Mouse (Mus musculus): ENCODE measurements around the gene Tfam. TPM values are rescaled to one million over a fixed set of nuclear protein-coding genes. Genes with fewer than 3 reads are reported as not detected.

The Tfam gene
- polyA plus RNA-seq, 1 experiment from 2014 or later: 114 TPM

DNA sequence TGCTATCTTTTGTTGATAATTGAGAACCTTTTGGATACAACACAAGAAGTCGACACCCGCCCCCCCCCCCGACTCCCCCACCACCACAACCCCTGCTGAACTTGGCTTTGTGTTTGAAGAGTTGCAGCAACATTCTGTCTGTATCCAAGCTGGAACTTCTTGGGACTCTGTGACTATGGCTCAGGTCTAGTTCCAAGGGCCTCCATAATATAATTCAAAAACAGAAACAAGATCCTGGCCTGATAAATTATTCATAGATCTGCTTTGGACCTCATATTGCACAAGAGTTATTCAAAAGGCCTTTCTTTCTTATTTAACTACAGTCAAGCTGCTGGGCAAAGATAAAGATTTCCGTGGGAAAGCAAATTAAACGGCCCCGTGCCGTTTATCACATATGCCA, 44.8 kb downstream of the Tfam start:
- H3K27me3 ChIP-seq (ENCODE audit: control insufficient read depth, insufficient read depth, low read length): no peaks in the 10 kb centered on the region
- no peaks in the 10 kb centered on the region for H3K9me3 ChIP-seq (ENCODE audit: control insufficient read depth, low read length)
- no peaks in the 10 kb centered on the region for H3K4me1 ChIP-seq (ENCODE audit: control insufficient read depth, insufficient read depth, low read length)
- no peaks in the 10 kb centered on the region for H3K36me3 ChIP-seq (ENCODE audit: control insufficient read depth, insufficient read depth, low read length)
- no peak overlapping the region for H3K4me2 ChIP-seq (ENCODE audit: low read depth, severe bottlenecking)
- no peak overlapping the region for H3K27ac ChIP-seq (replicated peaks; ENCODE audit: low read depth, low read length)
- no peak for DNase-seq (ENCODE audit: low spot score)
- ATAC-seq (ENCODE audit: insufficient number of reproducible peaks, low FRiP score, low TSS enrichment, low read depth): no peak
- H3K4me3 ChIP-seq (ENCODE audit: low read depth, low read length): no peak overlapping the region
- WGBS: 83% methylated on average over 7 of the region's 7 CpGs
- H3K9ac ChIP-seq (ENCODE audit: low read length): no peak overlapping the region

DNA sequence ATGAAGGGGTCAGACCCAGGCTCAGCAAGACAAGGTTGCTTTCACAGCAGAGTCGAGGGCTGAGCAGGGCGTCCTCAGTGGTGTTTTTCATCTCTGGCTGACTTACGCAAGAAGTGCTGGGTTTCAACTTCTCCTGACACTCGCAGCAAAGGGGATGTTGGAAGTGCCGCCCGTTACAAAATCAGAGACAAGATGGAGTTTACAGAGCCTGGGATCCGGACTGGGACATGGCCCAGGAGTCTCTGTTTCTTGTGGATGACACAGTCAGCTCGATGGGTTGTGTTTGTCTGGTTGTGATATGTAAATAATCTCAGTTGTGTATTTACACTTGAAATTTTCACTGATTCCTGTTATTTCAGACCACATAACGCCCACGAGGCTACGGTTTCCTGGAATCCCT, 45.2 kb downstream of the Tfam start:
- no peak overlapping the region for H3K9ac ChIP-seq (ENCODE audit: low read length)
- H3K9me3 ChIP-seq (ENCODE audit: control insufficient read depth, low read length): no peaks in the 10 kb centered on the region
- H3K27me3 ChIP-seq (ENCODE audit: control insufficient read depth, insufficient read depth, low read length): no peaks in the 10 kb centered on the region
- WGBS: 85% methylated on average over 11 of the region's 11 CpGs
- H3K4me2 ChIP-seq (ENCODE audit: low read depth, severe bottlenecking): no peak overlapping the region
- DNase-seq (ENCODE audit: low spot score) (no peak), ATAC-seq (ENCODE audit: insufficient number of reproducible peaks, low FRiP score, low TSS enrichment, low read depth) (no peak)
- no peak overlapping the region for H3K4me3 ChIP-seq (ENCODE audit: low read depth, low read length)
- no peak overlapping the region for H3K27ac ChIP-seq (replicated peaks; ENCODE audit: low read depth, low read length)
- H3K4me1 ChIP-seq (ENCODE audit: control insufficient read depth, insufficient read depth, low read length): no peaks in the 10 kb centered on the region
- H3K36me3 ChIP-seq (ENCODE audit: control insufficient read depth, insufficient read depth, low read length): no peaks in the 10 kb centered on the region

DNA sequence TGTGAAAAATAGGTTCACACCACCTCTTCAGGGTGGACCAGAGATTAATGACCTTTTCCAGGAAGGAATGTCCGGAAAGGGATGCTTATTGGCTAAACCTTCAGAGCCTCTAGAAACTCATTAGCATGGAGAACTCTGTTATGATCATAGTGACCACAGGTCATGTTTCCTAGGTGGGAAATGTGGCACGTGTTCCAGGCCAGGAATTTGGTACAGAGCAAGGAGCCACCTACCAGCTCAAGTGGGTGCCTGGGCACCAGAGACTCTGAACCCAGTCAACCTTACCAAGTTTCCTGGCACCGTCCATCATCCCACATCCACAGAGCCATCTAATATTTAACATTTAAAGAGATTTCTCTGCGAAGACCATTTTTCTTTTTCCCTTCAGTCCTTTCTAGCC, 49.4 kb downstream of the Tfam start:
- H3K4me1 ChIP-seq (ENCODE audit: control insufficient read depth, insufficient read depth, low read length): no peaks in the 10 kb centered on the region
- ATAC-seq (ENCODE audit: insufficient number of reproducible peaks, low FRiP score, low TSS enrichment, low read depth) (no peak), DNase-seq (ENCODE audit: low spot score) (no peak)
- H3K9me3 ChIP-seq (ENCODE audit: control insufficient read depth, low read length): no peaks in the 10 kb centered on the region
- 91% methylated on average over 4 of the region's 4 CpGs for WGBS
- no peaks in the 10 kb centered on the region for H3K27me3 ChIP-seq (ENCODE audit: control insufficient read depth, insufficient read depth, low read length)
- no peak overlapping the region for H3K4me2 ChIP-seq (ENCODE audit: low read depth, severe bottlenecking)
- no peak overlapping the region for H3K27ac ChIP-seq (replicated peaks; ENCODE audit: low read depth, low read length)
- no peaks in the 10 kb centered on the region for H3K36me3 ChIP-seq (ENCODE audit: control insufficient read depth, insufficient read depth, low read length)
- no peak overlapping the region for H3K9ac ChIP-seq (ENCODE audit: low read length)
- H3K4me3 ChIP-seq (ENCODE audit: low read depth, low read length): no peak overlapping the region

DNA sequence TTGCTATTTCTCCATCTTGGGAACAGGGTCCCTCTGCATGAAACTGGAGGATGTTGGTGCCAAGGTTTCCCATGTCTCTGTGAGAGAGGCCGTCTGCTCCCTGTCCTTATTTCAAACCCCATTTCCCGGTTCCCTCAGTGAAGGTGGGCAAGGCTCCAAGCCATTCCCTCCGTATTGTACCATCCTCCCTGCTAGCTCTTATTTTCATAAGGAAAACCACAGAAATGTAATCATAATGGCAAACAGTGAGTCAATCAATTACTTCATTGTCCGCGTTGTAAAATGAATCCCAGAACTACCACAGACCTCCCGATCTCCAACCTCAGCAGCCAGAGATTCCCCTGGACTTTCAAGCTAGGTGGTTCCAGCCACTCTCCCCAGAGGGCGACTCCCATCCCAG, 53.0 kb downstream of the Tfam start:
- Histone ChIP-seq H3K27ac (replicated peaks; ENCODE audit: low read depth, low read length) (no peak overlapping the region), H3K4me1 (ENCODE audit: control insufficient read depth, insufficient read depth, low read length) (no peaks in the 10 kb centered on the region), H3K4me2 (ENCODE audit: low read depth, severe bottlenecking) (no peak overlapping the region), H3K4me3 (ENCODE audit: low read depth, low read length) (no peak overlapping the region), H3K9ac (ENCODE audit: low read length) (no peak overlapping the region), H3K9me3 (ENCODE audit: control insufficient read depth, low read length) (no peaks in the 10 kb centered on the region), H3K36me3 (ENCODE audit: control insufficient read depth, insufficient read depth, low read length) (no peaks in the 10 kb centered on the region), H3K27me3 (ENCODE audit: control insufficient read depth, insufficient read depth, low read length) (no peaks in the 10 kb centered on the region)
- DNase-seq (ENCODE audit: low spot score): no peak
- ATAC-seq (ENCODE audit: insufficient number of reproducible peaks, low FRiP score, low TSS enrichment, low read depth): no peak
- 92% methylated on average over 7 of the region's 7 CpGs for WGBS

DNA sequence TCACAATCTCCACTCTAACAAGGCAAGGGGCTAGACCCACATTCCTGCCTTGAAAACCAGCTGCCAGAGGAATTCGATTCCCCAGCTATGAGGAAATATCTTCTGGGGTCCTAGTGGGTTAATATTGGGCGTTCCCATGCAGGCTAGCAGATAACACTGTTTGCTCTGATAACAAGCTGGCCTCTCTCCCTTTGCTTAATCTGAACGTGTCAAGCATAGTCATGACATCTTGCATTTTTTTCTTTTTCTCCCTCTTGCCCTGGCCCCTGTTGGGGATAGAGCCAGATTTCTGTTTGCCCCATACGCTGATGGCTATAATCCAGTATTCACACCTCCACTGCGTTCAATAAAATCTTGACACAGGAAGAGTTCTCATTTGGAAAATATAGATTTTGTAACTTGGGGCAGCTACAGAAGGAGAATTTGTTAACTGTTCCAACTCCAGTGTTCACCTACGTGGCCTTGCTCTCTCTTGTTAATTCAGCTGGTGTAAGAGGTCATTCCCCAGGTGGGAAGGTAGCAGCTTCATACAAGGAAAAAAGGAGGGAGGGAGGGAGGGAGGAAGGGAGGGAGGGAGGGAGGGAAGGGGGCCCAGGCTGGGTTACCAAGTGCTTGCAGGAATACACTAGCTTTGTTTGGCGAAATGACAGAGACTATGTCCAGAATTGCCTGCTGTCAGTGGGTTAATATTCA, 54.6 kb downstream of the Tfam start:
- Histone ChIP-seq H3K4me3 (ENCODE audit: low read depth, low read length) (no peak overlapping the region), H3K4me2 (ENCODE audit: low read depth, severe bottlenecking) (no peak overlapping the region), H3K36me3 (ENCODE audit: control insufficient read depth, insufficient read depth, low read length) (no peaks in the 10 kb centered on the region), H3K27me3 (ENCODE audit: control insufficient read depth, insufficient read depth, low read length) (no peaks in the 10 kb centered on the region), H3K4me1 (ENCODE audit: control insufficient read depth, insufficient read depth, low read length) (no peaks in the 10 kb centered on the region), H3K9ac (ENCODE audit: low read length) (no peak overlapping the region), H3K9me3 (ENCODE audit: control insufficient read depth, low read length) (no peaks in the 10 kb centered on the region), H3K27ac (replicated peaks; ENCODE audit: low read depth, low read length) (no peak overlapping the region)
- DNase-seq (ENCODE audit: low spot score) (no peak), ATAC-seq (ENCODE audit: insufficient number of reproducible peaks, low FRiP score, low TSS enrichment, low read depth) (no peak)
- 65% methylated on average over 7 of the region's 7 CpGs for WGBS

DNA sequence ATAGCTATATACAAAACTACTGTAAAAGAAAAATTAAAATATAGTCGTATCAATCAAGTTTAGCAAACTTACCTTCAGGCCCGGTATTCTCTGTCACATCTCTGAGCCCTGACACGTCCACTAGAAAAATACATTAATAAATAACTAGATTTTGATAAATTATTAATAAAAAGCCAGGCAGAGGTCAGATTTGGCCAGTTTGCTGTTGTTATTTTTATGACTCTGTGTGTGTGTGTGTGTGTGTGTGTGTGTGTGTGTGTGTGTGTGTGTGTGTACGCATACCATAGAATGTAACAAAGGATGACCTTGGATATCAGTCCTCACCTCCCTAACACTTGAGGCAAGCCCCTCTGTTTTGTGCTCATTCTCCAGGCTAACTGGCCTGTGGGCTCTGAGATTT, 56.1 kb downstream of the Tfam start:
- WGBS: 91% methylated on average over 4 of the region's 4 CpGs
- no peaks in the 10 kb centered on the region for H3K4me1 ChIP-seq (ENCODE audit: control insufficient read depth, insufficient read depth, low read length)

DNA sequence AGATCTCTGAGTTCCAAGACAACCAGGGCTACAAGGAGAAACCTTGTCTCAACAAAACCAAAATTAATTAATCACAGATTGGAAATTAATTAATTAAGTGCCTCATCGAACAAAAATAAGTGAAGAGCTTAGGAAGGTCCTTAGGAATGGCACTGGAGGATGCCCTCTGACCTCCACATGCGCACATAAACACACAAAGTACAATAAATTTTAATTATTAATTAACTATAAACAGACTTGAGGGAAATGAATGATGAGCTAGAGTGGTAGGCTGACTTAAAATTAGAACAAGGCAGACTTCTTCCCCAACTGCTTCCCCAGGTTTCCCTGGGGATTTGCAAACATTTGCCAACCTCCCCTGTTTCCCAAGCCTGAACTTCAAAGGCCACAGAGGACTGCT, 57.0 kb downstream of the Tfam start:
- Histone ChIP-seq H3K27ac (replicated peaks; ENCODE audit: low read depth, low read length) (no peak overlapping the region), H3K4me3 (ENCODE audit: low read depth, low read length) (no peak overlapping the region), H3K4me2 (ENCODE audit: low read depth, severe bottlenecking) (no peak overlapping the region), H3K36me3 (ENCODE audit: control insufficient read depth, insufficient read depth, low read length) (no peaks in the 10 kb centered on the region), H3K4me1 (ENCODE audit: control insufficient read depth, insufficient read depth, low read length) (no peaks in the 10 kb centered on the region), H3K9ac (ENCODE audit: low read length) (no peak overlapping the region), H3K9me3 (ENCODE audit: control insufficient read depth, low read length) (no peaks in the 10 kb centered on the region), H3K27me3 (ENCODE audit: control insufficient read depth, insufficient read depth, low read length) (no peaks in the 10 kb centered on the region)
- ATAC-seq (ENCODE audit: insufficient number of reproducible peaks, low FRiP score, low TSS enrichment, low read depth) (no peak), DNase-seq (ENCODE audit: low spot score) (no peak)
- WGBS: 79% methylated on average over 2 of the region's 2 CpGs

More for the DNA sequence above, 56.1 kb downstream of the Tfam start:
- H3K27me3 ChIP-seq (ENCODE audit: control insufficient read depth, insufficient read depth, low read length): no peaks in the 10 kb centered on the region
- DNase-seq (ENCODE audit: low spot score): no peak
- no peak overlapping the region for H3K4me3 ChIP-seq (ENCODE audit: low read depth, low read length)
- no peak overlapping the region for H3K4me2 ChIP-seq (ENCODE audit: low read depth, severe bottlenecking)
- H3K9ac ChIP-seq (ENCODE audit: low read length): no peak overlapping the region
- no peak overlapping the region for H3K27ac ChIP-seq (replicated peaks; ENCODE audit: low read depth, low read length)
- H3K36me3 ChIP-seq (ENCODE audit: control insufficient read depth, insufficient read depth, low read length): no peaks in the 10 kb centered on the region
- no peak for ATAC-seq (ENCODE audit: insufficient number of reproducible peaks, low FRiP score, low TSS enrichment, low read depth)
- H3K9me3 ChIP-seq (ENCODE audit: control insufficient read depth, low read length): no peaks in the 10 kb centered on the region

DNA sequence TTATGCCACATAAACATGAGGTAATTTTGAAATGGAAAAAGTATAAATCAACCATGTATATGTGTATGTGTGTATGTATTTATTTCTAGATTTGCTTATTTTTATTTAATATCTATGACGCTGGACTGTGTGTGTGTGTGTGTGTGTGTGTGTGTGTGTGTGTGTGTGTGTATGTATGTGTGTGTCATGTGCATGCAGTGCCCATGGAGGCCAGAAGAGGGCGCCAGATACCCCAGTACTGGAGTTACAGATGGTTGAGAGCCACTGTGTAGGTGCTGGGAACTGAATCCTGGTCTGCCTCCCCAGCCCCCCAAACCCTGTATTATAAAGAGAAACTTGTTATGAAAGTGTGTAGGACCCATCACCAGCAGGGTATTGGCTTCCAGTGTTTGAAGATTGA, 58.0 kb downstream of the Tfam start:
- 84% methylated on average over 2 of the region's 2 CpGs for WGBS
- no peak overlapping the region for H3K4me2 ChIP-seq (ENCODE audit: low read depth, severe bottlenecking)
- H3K9me3 ChIP-seq (ENCODE audit: control insufficient read depth, low read length): no peaks in the 10 kb centered on the region
- no peak for ATAC-seq (ENCODE audit: insufficient number of reproducible peaks, low FRiP score, low TSS enrichment, low read depth)
- DNase-seq (ENCODE audit: low spot score): no peak
- H3K36me3 ChIP-seq (ENCODE audit: control insufficient read depth, insufficient read depth, low read length): no peaks in the 10 kb centered on the region
- H3K4me1 ChIP-seq (ENCODE audit: control insufficient read depth, insufficient read depth, low read length): no peaks in the 10 kb centered on the region
- H3K9ac ChIP-seq (ENCODE audit: low read length): no peak overlapping the region
- H3K27me3 ChIP-seq (ENCODE audit: control insufficient read depth, insufficient read depth, low read length): no peaks in the 10 kb centered on the region
- no peak overlapping the region for H3K4me3 ChIP-seq (ENCODE audit: low read depth, low read length)
- H3K27ac ChIP-seq (replicated peaks; ENCODE audit: low read depth, low read length): no peak overlapping the region

DNA sequence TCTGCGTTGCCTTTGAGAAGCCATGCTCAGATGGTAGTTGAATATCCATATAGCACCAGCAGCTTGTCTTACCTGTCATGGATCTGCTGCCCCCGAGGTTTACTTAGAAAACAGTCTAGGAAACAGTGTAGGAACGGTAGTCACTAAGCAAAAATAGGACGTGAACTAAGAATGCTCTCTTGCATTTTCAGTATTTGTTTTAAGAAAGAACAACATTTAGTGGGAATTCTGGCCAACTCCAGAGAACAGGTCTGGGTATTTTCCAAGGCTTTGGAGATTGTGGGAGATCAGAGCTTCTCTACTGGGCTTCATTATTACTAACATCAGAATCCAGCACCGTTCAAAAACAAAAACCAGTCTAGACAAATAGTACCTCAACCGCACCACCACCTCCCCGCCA, 60.9 kb downstream of the Tfam start:
- WGBS: 90% methylated on average over 7 of the region's 7 CpGs
- Histone ChIP-seq H3K9ac (ENCODE audit: low read length) (no peak overlapping the region), H3K4me1 (ENCODE audit: control insufficient read depth, insufficient read depth, low read length) (no peaks in the 10 kb centered on the region), H3K9me3 (ENCODE audit: control insufficient read depth, low read length) (no peaks in the 10 kb centered on the region), H3K27ac (replicated peaks; ENCODE audit: low read depth, low read length) (no peak overlapping the region), H3K4me3 (ENCODE audit: low read depth, low read length) (no peak overlapping the region), H3K27me3 (ENCODE audit: control insufficient read depth, insufficient read depth, low read length) (no peaks in the 10 kb centered on the region), H3K4me2 (ENCODE audit: low read depth, severe bottlenecking) (no peak overlapping the region), H3K36me3 (ENCODE audit: control insufficient read depth, insufficient read depth, low read length) (no peaks in the 10 kb centered on the region)
- no peak for ATAC-seq (ENCODE audit: insufficient number of reproducible peaks, low FRiP score, low TSS enrichment, low read depth)
- DNase-seq (ENCODE audit: low spot score): no peak

Data from limb, embryonic 11.5 days (tissue).